Mouse (Mus musculus): ENCODE results near the gene Snu13. TPM values are rescaled to one million over a fixed set of nuclear protein-coding genes. Genes with fewer than 3 reads are reported as not detected.

Gene Snu13
- total RNA-seq, 4 experiments from 2014 or later: 43.0 to 55.5 (median 51.3) TPM

GRCm38 (mm10) chr15:82027276-82027675 lies 20.1 kb downstream of the Snu13 start:
- DNase-seq (ENCODE audit: low spot score): no peak

GRCm38 (mm10) chr15:82023965-82024635 lies 23.3 kb downstream of the Snu13 start:
- no peak for DNase-seq (ENCODE audit: low spot score)

- DNase-seq (ENCODE audit: low spot score): no peak
These were observed 24.8 kb downstream of the Snu13 start for GRCm38 (mm10) chr15:82022535-82023088.

GRCm38 (mm10) chr15:82019288-82019687 lies 28.1 kb downstream of the Snu13 start:
- no peak for DNase-seq (ENCODE audit: low spot score)

GRCm38 (mm10) chr15:82017461-82017860 lies 29.9 kb downstream of the Snu13 start:
- DNase-seq (ENCODE audit: low spot score): no peak

- no peak for DNase-seq (ENCODE audit: low spot score)
These were observed 30.6 kb downstream of the Snu13 start for GRCm38 (mm10) chr15:82016830-82017229.

- peak; percentile 99 for DNase-seq (ENCODE audit: low spot score)
These were observed 31.1 kb downstream of the Snu13 start for GRCm38 (mm10) chr15:82016101-82016808.

- DNase-seq (ENCODE audit: low spot score): peak; percentile 9
These were observed 31.9 kb downstream of the Snu13 start for GRCm38 (mm10) chr15:82015392-82016100.

- no peak for DNase-seq (ENCODE audit: low spot score)
These were observed 32.5 kb downstream of the Snu13 start for GRCm38 (mm10) chr15:82014745-82015391.

- no peak for DNase-seq (ENCODE audit: low spot score)
These were observed 35.5 kb downstream of the Snu13 start for GRCm38 (mm10) chr15:82011947-82012346.

GRCm38 (mm10) chr15:82004257-82004656 lies 43.1 kb downstream of the Snu13 start:
- no peak for DNase-seq (ENCODE audit: low spot score)

- DNase-seq (ENCODE audit: low spot score): no peak
These were observed 53.4 kb downstream of the Snu13 start for GRCm38 (mm10) chr15:81993992-81994391.

- DNase-seq (ENCODE audit: low spot score): peak; percentile 13
These were observed 56.8 kb downstream of the Snu13 start for GRCm38 (mm10) chr15:81990549-81990948.

Other genes with a start within 250 kb of the Snu13 start
- gene Tef, start 245.2 kb downstream of the Snu13 start, total RNA-seq (2022): 100 to 1,000 TPM; 125 to 157 (median 155) TPM
- gene Tob2, start 188.8 kb downstream of the Snu13 start, total RNA-seq (2022): 100 to 1,000 TPM in 1 of 4 experiments, 10 to 100 TPM in 3; 50.6 to 129 (median 74.7) TPM
- gene Phf5a, start 175.7 kb downstream of the Snu13 start, total RNA-seq (2022): 10 to 100 TPM; 31.9 to 39.3 (median 33.9) TPM
- gene Aco2, start 175.3 kb downstream of the Snu13 start, total RNA-seq (2022): 1,000 to 10,000 TPM; 2,119 to 2,448 (median 2,260) TPM
- 10 to 100 TPM in 1 of 4 experiments, 1 to 10 TPM in 3; 7.6 to 10.3 (median 9.6) TPM for gene Polr3h, start 121.4 kb downstream of the Snu13 start, total RNA-seq (2022)
- gene Csdc2, start 110.8 kb downstream of the Snu13 start, total RNA-seq (2022): 100 to 1,000 TPM in 1 of 4 experiments, 10 to 100 TPM in 3; 64.7 to 103 (median 72.9) TPM
- gene Pmm1, start 86.7 kb downstream of the Snu13 start, total RNA-seq (2022): 10 to 100 TPM; 25.4 to 39.1 (median 28.2) TPM
- gene 1700029P11Rik, start 67.1 kb downstream of the Snu13 start, total RNA-seq (2022): not detected
- 10 to 100 TPM; 20.9 to 28.1 (median 26.8) TPM for gene Xrcc6, start 59.8 kb downstream of the Snu13 start, total RNA-seq (2022)
- gene Desi1, start 13.7 kb downstream of the Snu13 start, total RNA-seq (2022): 10 to 100 TPM; 19.5 to 33.9 (median 28.2) TPM
- not detected for gene 4930407I10Rik, start 11.6 kb upstream of the Snu13 start, total RNA-seq (2022)
- not detected for gene Mei1, start 22.4 kb upstream of the Snu13 start, total RNA-seq (2022)
- gene Ccdc134, start 80.3 kb upstream of the Snu13 start, total RNA-seq (2022): 1 to 10 TPM; 3.5 to 4.5 (median 4.2) TPM
- 10 to 100 TPM; 20.0 to 25.1 (median 21.6) TPM for gene Srebf2, start 99.6 kb upstream of the Snu13 start, total RNA-seq (2022)
- under 1 TPM in 1 of 4 experiments, not detected in 3; 0.26 TPM for gene Shisa8, start 165.2 kb upstream of the Snu13 start, total RNA-seq (2022)
- under 1 TPM in 1 of 4 experiments, not detected in 3; 0.26 TPM for gene Tnfrsf13c, start 176.8 kb upstream of the Snu13 start, total RNA-seq (2022)
- gene Cenpm, start 197.2 kb upstream of the Snu13 start, total RNA-seq (2022): 1 to 10 TPM in 1 of 4 experiments, under 1 TPM in 3; 0.29 to 1.5 (median 0.44) TPM
- gene 1500009C09Rik, start 204.8 kb upstream of the Snu13 start, total RNA-seq (2022): not detected
- under 1 TPM; 0.16 to 0.90 (median 0.44) TPM for gene Sept3, start 227.3 kb upstream of the Snu13 start, total RNA-seq (2022)

Measured in heart, adult 8-10 months (tissue).